Mouse (Mus musculus) hindbrain, postnatal 0 days (tissue): ENCODE measurements at regions not wholly inside any gene's neighbourhood (a gene's known extent, or its start where the extent isn't known, plus 50 kb on each side); places are given as distances from the start of the nearest gene placed in this dataset.
"Not testable (repeated sequence)": the region's sequence is repeated elsewhere in the genome, so short reads cannot be mapped to it uniquely, and the experiment has no call there.

Source experiments
- ATAC-seq: fragments of 200-750 bp; cut with Nextera tagmentation; 2 replicates; pipeline ENCODE4 v1.8.0; 2017; ENCODE audit warnings: mild to moderate bottlenecking, moderate TSS enrichment, moderate library complexity
- DNase-seq: peaks from one replicate; pipeline ENCODE4 v3.0.0-alpha.2; 2015; ENCODE audit warnings: low spot score
- H3K27ac ChIP-seq: fragments of 300-500 bp; sonication (generic); 2 replicates; pipeline ENCODE4 v1.5.1; 2014; ENCODE audit warnings: mild to moderate bottlenecking
- H3K27me3 ChIP-seq: fragments of 300-500 bp; sonication (generic); 2 replicates; pipeline ENCODE4 v1.6.1; 2014; ENCODE audit warnings: low read length, mixed read lengths; ENCODE audit not compliant: insufficient read depth
- H3K36me3 ChIP-seq: fragments of 300-500 bp; sonication (generic); 2 replicates; pipeline ENCODE4 v1.6.1; 2014; ENCODE audit warnings: low read length, mixed read lengths; ENCODE audit not compliant: insufficient read depth
- H3K4me1 ChIP-seq: fragments of 300-500 bp; sonication (generic); 2 replicates; pipeline ENCODE4 v1.6.1; 2014; ENCODE audit warnings: antibody characterized with exemption, low read length, mixed read lengths; ENCODE audit not compliant: insufficient read depth
- H3K4me2 ChIP-seq: fragments of 300-500 bp; sonication (generic); 2 replicates; pipeline ENCODE4 v1.6.1; 2014; ENCODE audit warnings: low read depth, mild to moderate bottlenecking, low read length, moderate library complexity, mixed read lengths
- H3K4me3 ChIP-seq: fragments of 300-500 bp; sonication (generic); 2 replicates; pipeline ENCODE4 v1.5.1; 2014; ENCODE audit warnings: low read length
- H3K9ac ChIP-seq: fragments of 300-500 bp; sonication (generic); replicated peaks from 2 replicates; pipeline ENCODE4 v1.6.1; 2014; ENCODE audit warnings: mild to moderate bottlenecking, low read length, moderate library complexity, mixed read lengths
- H3K9me3 ChIP-seq: fragments of 300-500 bp; sonication (generic); 2 replicates; pipeline ENCODE4 v1.6.1; 2016; ENCODE audit warnings: low read length, mixed read lengths
- CTCF ChIP-seq: IDR thresholded peaks from 2 replicates; pipeline ENCODE4 v1.5.1; 2016; ENCODE audit warnings: antibody characterized with exemption, control low read depth, low read depth
- WGBS: fragments of 180-500 bp; shearing (Covaris S2); extraction: QIAGEN DNeasy Blood & Tissue Kit; methylation state at CpG from one replicate; pipeline ENCODE4 v1.1.7; 2014; 5-methylcytosine and 5-hydroxymethylcytosine counted together

DNA sequence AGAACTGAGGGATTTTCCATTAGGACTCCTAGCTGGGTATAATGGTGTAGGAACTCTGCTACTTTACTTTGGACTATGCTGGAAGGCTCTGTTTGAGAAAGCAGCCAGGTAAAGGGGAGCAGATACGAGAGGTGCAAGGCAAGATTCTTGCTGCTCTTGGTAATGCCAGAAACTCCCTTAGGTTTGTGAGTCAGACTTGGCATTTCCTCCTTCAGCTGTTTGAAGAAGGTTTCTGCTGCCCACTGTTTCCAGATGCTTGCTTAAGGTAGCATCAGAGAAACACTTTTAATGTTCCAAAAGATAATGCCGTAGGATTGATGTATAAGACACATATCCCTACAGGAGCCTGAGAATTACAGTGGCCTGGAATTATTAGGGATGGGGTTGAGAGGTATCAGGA lies 222.9 kb downstream of the Arl6ip6 start:
- no peak for ATAC-seq
- no peak for TF ChIP-seq CTCF

DNA sequence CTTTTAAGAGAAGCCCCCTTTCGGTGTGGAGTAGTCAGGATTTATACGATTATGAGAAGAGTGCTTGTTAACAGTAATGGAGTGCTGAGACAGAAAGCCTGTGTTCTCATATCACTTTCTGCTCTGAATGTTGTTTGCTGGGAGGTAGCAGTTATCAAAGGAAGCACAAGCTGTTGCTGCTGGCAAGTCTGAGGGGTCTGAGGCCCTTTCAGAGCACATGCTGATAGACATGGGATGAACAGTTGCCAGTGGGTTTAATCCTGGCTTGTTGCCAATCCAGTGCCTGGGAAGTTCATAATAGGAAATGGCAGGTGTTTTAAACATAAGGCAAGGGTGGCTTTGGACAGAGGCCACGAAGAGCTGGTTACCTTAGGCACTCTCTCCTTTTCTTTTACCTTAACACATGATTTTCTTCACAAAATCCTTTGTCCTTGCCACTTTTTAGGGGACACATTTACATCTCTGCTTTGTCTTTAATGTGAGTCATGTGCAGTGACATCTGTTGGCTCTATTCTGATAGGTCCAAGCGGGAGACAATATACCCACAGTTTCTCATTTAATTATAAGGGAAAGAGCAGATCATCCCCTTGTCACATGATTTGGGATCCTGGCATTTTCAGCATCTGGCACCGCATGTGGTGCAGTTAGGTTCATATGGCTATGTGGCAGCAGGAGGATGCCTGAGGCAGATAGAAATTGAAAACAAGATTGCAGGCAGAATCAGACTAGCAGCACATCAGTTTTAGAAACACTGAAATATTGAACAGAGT lies 245.7 kb downstream of the Arl6ip6 start:
- WGBS = 32% methylated on average over 5 of the region's 5 CpGs
- peak; percentile 83 for DNase-seq
- Histone ChIP-seq H3K4me3 (no peak overlapping the region), H3K4me2 (no peak overlapping the region), H3K9me3 (no peaks in the 10 kb centered on the region), H3K27me3 (no peaks in the 10 kb centered on the region), H3K4me1 (no peaks in the 10 kb centered on the region), H3K27ac (no peak overlapping the region; the same call in 1 of the 2 replicates), H3K9ac (no peak overlapping the region), H3K36me3 (no peaks in the 10 kb centered on the region)
- peak; percentile 95 for ATAC-seq
- no peak for TF ChIP-seq CTCF

More for the DNA sequence above, 222.9 kb downstream of the Arl6ip6 start:
- no peaks in the 10 kb centered on the region for H3K36me3 ChIP-seq
- no peaks in the 10 kb centered on the region for H3K27me3 ChIP-seq
- no peaks in the 10 kb centered on the region for H3K9me3 ChIP-seq
- DNase-seq = no peak
- H3K9ac ChIP-seq = no peak overlapping the region
- 95% methylated on average over 2 of the region's 2 CpGs for WGBS
- no peak overlapping the region for H3K27ac ChIP-seq
- no peak overlapping the region for H3K4me3 ChIP-seq
- no peaks in the 10 kb centered on the region for H3K4me1 ChIP-seq
- no peak overlapping the region for H3K4me2 ChIP-seq

DNA sequence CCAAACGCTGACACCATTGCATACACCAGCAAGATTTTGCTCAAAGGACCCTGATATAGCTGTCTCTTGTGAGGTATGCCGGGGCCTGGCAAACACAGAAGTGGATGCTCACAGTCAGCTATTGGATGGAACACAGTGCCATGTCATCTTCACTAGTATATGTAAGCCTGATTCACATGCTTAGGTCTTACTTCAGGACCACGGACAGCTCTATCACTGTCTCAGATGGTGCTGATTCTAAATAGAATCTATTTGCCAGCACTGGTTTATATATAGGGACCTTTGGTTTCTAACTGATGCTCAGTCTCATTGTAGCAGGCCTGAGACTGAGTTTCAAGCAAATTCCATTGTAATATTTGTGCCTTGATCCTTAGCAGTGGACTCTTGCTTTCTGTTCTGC lies 248.8 kb downstream of the Arl6ip6 start:
- WGBS = 64% methylated on average over 3 of the region's 3 CpGs
- H3K36me3 ChIP-seq, H3K4me3 ChIP-seq, H3K4me1 ChIP-seq, H3K9me3 ChIP-seq, ATAC-seq, H3K4me2 ChIP-seq, H3K27ac ChIP-seq, H3K9ac ChIP-seq, H3K27me3 ChIP-seq: not testable (repeated sequence)
- DNase-seq = peak; percentile 48

DNA sequence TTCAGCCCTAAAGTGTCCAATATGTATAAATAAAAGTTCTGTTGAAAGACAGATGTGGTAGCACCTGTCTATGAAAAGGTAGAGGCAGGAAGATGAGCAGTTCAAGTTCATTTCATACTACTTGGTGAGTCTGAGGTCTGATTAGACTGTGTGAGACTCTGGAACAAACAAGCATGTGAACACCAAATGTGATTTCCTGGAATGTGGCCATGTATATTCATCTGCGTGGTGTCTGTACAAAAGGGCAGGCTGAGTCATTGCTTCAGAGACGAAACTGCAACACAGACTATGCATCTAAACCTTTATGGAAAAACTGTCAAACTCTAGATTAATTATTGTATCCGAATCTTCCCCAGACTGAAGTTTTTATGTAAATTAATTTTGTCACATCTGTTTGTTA lies 268.7 kb downstream of the Arl6ip6 start:
- TF ChIP-seq CTCF = no peak
- 57% methylated on average over 3 of the region's 3 CpGs for WGBS
- H3K9me3 ChIP-seq = no peaks in the 10 kb centered on the region
- H3K4me2 ChIP-seq = no peak overlapping the region
- H3K4me1 ChIP-seq = no peaks in the 10 kb centered on the region
- no peak overlapping the region for H3K4me3 ChIP-seq
- no peaks in the 10 kb centered on the region for H3K27me3 ChIP-seq
- H3K27ac ChIP-seq = no peak overlapping the region
- DNase-seq (peak; percentile 31), ATAC-seq (no peak)
- H3K36me3 ChIP-seq = no peaks in the 10 kb centered on the region
- H3K9ac ChIP-seq = no peak overlapping the region

DNA sequence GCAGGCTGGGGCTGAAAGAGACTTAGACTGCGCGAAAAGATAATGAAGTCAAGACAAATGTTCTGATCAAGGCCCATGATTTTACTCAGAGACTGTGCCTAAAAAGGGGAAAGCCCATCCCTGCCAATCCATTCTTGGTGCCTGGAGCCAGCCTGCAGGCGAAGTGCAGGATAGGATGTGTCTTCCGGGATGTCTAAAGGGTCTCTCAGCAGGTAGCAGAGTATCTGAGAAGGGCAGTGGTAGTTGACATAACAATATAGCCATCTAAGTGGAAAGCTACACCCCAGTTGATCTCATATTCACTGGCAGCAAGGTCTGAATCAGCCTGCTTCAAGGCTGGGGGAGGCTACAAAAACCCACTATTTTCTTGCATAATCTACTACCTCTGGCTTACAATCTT lies 282.9 kb downstream of the Arl6ip6 start:
- no peak for TF ChIP-seq CTCF
- DNase-seq (no peak), ATAC-seq (no peak)
- H3K27me3 ChIP-seq = no peaks in the 10 kb centered on the region
- no peak overlapping the region for H3K9ac ChIP-seq
- no peak overlapping the region for H3K4me3 ChIP-seq
- 65% methylated on average over 4 of the region's 4 CpGs for WGBS
- no peaks in the 10 kb centered on the region for H3K36me3 ChIP-seq
- no peaks in the 10 kb centered on the region for H3K9me3 ChIP-seq
- H3K27ac ChIP-seq = no peak overlapping the region
- no peak overlapping the region for H3K4me2 ChIP-seq
- no peaks in the 10 kb centered on the region for H3K4me1 ChIP-seq

DNA sequence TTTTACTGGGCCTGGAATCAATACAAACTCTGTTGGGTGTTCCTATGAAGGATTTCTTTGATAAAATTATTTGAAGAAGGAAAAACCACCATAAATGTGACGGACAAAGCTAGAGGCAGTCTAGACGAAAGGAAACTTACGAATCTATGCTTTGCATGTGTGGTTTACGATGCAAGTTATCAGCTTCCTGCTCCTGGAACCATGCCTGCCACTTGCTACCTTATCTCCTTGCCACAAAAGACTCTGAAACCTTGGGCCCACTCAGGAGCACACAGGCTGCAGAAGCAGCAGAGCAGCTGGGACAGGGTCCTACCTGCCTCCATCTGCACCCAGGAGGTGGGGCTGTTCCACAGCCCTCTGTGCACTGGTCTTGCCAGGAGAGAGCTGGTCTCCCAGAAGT lies 287.5 kb downstream of the Arl6ip6 start:
- 81% methylated on average over 4 of the region's 4 CpGs for whole genome bisulfite sequencing
- H3K9me3 ChIP-seq, H3K4me2 ChIP-seq, H3K27ac ChIP-seq, H3K4me3 ChIP-seq, DNase-seq, H3K9ac ChIP-seq, H3K4me1 ChIP-seq, H3K36me3 ChIP-seq, ATAC-seq, H3K27me3 ChIP-seq: not testable (repeated sequence)

DNA sequence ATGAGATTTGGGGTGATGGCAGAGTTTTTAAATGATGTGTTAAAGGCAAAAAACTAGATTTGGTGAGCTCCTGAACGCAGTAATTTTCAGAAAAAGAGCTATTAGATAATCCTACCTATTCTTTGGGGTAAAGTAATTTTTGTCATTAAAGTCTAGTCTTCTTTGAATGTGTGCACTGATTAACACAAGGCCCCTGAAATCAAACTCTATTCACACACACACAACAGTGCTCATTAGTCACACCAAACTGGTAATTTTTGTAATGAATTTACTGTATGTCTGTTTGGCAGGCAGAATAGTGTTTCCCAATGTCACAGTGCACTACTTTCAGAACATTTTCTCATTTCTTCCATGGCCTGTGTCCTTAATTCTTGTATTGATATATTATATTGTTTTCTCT lies 296.8 kb downstream of the Arl6ip6 start:
- WGBS = 86% methylated on average over 1 of the region's 1 CpGs
- H3K9me3 ChIP-seq = no peaks in the 10 kb centered on the region
- H3K4me2 ChIP-seq = no peak overlapping the region
- ATAC-seq (no peak), DNase-seq (no peak)
- H3K27ac ChIP-seq = no peak overlapping the region
- no peak for TF ChIP-seq CTCF
- no peaks in the 10 kb centered on the region for H3K27me3 ChIP-seq
- no peaks in the 10 kb centered on the region for H3K4me1 ChIP-seq
- H3K4me3 ChIP-seq = no peak overlapping the region
- no peaks in the 10 kb centered on the region for H3K36me3 ChIP-seq
- H3K9ac ChIP-seq = no peak overlapping the region
